Mouse (Mus musculus): ENCODE data around the gene Fam13c.

GRCm38 (mm10) chr10:70516661-70517060 is 76.4 kb downstream of the Fam13c start:
- TF ChIP-seq POLR2A (IDR thresholded peaks at IDR 0.05; ENCODE audit: extremely low read depth, insufficient read depth, low read length) (no peak), CTCF (IDR thresholded peaks at IDR 0.05; ENCODE audit: extremely low read depth, insufficient read depth, low read length) (no peak)

All from cortical plate, adult 2 months (tissue).